Mouse (Mus musculus): ENCODE data around the gene Aspdh.
A peak's percentile ranks its signal among the peaks of the same experiment; 100 is the strongest.

Gene Aspdh

GRCm38 (mm10) chr7:44446070-44446855, 18.9 kb upstream of the Aspdh start:
- DNase-seq (ENCODE audit: low read depth): no peak

DNA sequence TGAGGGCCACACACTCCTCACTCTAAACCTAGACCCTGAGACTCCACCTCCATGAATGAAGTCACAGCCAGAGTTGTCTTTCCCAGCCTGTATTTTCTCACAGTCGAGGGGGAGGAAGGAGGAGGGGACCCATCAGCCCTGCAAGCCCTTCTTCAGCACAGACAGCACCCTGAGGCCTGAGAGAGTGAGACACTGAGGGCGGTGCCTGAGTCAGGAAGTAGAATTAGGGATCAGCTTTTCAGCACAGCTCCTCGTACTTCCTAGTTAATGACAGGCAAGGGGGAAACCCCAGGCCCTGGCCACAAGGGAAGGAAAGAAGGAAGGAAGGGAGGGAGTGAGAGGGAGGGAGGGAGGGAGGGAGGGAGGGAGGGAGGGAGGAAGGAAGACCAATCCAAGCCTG, 11.9 kb upstream of the Aspdh start:
- no peak for DNase-seq (ENCODE audit: low read depth)

GRCm38 (mm10) chr7:44456302-44456701, 8.9 kb upstream of the Aspdh start:
- DNase-seq (ENCODE audit: low read depth): no peak

- DNase-seq (ENCODE audit: low read depth): no peak
These were observed 5.1 kb upstream of the Aspdh start for GRCm38 (mm10) chr7:44460067-44460466.

GRCm38 (mm10) chr7:44460767-44461502, 4.3 kb upstream of the Aspdh start:
- no peak for DNase-seq (ENCODE audit: low read depth)

- no peak for DNase-seq (ENCODE audit: low read depth)
These were observed 3.5 kb upstream of the Aspdh start for GRCm38 (mm10) chr7:44461503-44462217.

DNA sequence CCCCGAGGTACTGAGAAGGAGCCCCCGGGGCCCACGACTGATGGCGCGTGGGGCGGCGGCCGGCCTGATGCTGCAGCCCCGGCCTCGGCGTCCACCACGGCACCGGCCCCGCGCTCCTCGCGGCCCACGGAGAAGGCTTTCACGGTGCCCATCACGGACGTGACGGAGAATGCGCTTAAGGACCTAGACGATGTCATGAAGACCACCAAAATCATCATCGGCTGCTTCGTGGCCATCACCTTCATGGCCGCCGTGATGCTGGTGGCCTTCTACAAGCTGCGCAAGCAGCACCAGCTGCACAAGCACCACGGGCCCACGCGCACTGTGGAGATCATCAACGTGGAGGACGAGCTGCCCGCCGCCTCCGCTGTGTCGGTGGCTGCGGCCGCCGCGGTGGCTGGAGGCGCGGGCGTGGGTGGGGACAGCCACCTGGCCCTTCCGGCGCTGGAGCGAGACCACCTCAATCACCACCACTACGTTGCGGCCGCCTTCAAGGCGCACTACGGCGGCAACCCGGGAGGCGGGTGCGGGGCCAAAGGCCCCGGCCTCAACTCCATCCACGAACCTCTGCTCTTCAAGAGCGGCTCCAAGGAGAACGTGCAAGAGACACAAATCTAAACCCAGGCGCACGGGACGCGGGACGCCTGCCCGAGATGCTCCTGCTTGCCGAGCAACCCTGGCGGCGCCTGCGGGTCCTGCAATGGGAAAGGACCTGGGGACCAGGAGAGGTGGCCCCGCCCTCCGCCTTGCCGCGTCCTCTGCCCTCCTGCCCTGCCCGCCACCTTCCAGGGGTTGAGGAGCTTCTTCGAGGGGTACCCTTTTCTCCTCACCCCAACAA, 2.8 kb upstream of the Aspdh start:
- peak; percentile 36 for DNase-seq (ENCODE audit: low read depth)

- no peak for DNase-seq (ENCODE audit: low read depth)
These were observed 2.1 kb upstream of the Aspdh start for GRCm38 (mm10) chr7:44463056-44463425.

- no peak for DNase-seq (ENCODE audit: low read depth)
These were observed 1.5 kb upstream of the Aspdh start for GRCm38 (mm10) chr7:44463556-44464225.

- no peak for DNase-seq (ENCODE audit: low read depth)
These were observed 680 bp upstream of the Aspdh start for GRCm38 (mm10) chr7:44464511-44464910.

DNA sequence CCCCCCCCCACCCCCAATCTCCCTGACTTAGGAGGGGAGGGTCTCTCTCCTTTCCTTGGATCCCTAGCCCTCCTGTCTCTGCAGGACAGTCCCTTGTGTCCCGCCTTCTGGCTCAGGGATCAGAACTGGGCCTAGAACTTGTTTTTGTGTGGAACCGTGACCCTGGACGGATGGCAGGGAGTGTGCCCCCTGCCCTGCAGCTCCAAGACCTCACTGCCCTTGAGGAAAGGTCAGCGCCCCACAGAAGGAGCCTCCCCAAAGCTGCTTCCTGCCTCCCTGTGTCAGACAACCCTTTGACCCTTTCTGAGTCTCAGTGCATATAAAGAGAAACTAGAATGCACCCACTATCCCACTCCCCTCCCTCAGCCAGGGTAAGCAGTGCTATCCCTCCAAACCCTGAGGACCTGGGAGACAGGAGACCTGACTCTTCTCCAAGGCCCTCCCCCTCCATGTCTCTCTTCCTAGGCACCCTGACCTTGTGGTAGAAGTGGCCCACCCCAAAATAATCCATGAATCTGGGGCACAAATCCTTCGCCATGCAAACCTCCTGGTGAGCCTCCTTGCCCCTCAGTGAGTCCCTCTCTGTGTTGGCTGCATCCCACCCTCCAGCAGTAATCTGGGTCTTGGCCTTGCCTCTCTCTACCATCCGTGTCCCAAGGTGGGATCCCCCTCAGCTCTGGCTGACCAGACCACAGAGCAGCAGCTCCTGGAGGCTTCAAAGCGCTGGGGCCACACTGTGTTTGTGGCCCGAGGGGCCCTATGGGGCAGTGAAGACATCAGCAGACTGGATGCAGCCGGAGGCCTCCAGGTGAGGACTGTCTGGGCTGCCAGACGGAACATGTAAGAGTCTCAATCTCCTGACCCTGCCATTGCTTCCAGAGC, 1.1 kb downstream of the Aspdh start:
- no peak for DNase-seq (ENCODE audit: low read depth)

DNA sequence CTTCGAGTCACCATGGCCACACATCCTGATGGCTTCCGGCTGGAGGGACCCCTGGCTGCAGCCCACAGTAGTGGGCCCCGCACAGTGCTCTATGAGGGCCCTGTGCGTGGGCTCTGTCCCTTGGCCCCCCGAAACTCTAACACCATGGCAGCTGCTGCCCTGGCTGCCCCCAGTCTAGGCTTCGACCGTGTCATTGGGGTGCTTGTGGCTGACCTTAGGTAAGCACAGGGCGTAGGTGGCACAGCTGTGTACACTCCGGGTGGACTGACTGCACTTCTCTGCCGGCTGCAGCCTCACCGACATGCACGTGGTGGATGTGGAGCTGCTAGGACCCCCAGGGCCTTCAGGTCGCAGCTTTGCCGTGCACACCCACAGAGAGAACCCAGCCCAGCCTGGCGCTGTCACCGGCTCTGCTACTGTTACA, 1.7 kb downstream of the Aspdh start:
- no peak for DNase-seq (ENCODE audit: low read depth)

GRCm38 (mm10) chr7:44467811-44468411, 2.7 kb downstream of the Aspdh start, which contains the start of gene Josd2:
Josd2 (plus strand) TSS chr7:44467980.
- peak; percentile 94 for DNase-seq (ENCODE audit: low read depth)

DNA sequence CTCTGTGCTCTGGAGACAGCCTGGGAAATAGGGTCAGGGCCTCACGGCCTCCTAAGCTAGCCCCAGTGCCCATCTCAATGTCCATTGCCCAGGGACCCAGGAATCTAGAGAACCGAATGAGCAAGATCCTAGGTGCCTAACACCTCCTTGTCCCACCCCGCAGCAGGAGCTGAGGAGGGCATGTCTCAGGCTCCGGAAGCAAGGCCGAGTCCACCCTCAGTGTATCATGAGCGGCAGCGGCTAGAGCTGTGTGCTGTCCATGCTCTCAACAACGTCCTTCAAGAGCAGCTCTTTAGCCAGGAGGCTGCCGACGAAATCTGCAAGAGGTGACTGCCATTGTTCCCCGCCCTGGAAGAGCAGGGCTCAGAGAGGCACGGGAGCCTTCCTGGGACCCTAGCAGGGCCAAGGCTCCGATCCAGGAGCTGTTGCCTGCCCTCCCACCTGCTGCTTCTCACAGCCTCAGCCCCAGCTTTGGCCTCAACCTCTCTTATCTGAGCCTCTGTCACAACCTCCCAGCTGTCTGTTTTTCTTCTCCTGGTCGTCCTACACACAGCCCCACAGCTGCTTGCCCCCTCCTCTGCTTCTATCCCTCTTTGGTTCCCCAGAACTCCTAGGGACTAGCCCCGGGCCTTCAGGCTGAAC, 3.6 kb downstream of the Aspdh start:
- DNase-seq (ENCODE audit: low read depth): no peak

- no peak for DNase-seq (ENCODE audit: low read depth)
These were observed 4.8 kb downstream of the Aspdh start for GRCm38 (mm10) chr7:44469677-44470675.

DNA sequence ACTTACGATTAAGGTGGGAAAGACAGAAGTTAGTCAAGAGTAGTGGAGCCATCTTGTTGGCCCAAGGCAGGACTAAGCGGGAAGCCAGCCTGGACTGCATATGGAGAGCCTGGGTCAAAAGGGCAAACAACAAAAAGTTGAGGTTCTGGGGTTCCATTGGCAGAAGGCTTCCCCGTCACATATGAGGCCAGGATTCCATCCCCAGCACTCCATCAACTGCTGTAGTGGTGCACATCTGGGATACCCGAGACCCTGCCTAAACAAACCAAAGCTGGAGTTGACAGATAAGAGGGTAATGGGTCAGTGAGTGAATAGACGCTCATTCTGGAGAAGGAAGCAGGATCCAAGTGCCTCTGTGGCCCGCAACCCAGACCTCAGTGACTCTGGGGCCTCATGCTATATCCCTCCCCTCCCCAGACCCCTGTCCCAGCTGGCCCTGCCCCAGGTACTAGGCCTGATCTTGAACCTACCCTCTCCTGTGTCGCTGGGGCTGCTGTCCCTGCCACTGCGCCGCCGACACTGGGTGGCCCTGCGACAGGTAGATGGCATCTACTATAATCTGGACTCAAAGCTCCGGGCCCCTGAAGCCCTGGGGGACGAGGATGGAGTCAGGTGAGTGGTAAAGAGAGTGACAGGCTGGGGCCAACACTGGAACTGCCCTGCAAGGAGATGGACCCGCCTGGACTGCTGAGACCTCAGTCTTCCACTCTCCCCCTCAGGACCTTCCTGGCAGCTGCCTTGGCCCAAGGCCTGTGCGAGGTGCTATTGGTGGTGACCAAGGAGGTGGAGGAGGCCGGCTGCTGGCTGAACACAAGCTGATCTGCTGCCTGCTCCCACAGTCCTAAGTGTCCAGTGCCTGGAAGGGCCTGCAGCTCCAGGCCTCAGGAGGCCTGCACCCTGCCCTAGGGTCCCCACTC, 5.8 kb downstream of the Aspdh start:
- no peak for DNase-seq (ENCODE audit: low read depth)
